Mouse (Mus musculus) gastrocnemius, postnatal 36 days (tissue): Measurements from ENCODE around the gene L1td1. TPM values are rescaled to one million over a fixed set of nuclear protein-coding genes. Genes with fewer than 3 reads are reported as not detected.
"Not testable (repeated sequence)": the region's sequence is repeated elsewhere in the genome, so short reads cannot be mapped to it uniquely, and the experiment has no call there.

Experiments
- DNase-seq, 2 experiments: peaks; one replicate each; pipeline ENCODE4 v3.0.0; 2022
- intact Hi-C: fragments of 180-260 bp; cut with DNase I; formaldehyde crosslinking; loops from one replicate; pipeline ENCODE4 v1.15.1; 2025
- long read RNA-seq, 2 experiments: library from polyadenylated mRNA; stranded (forward); transcript quantifications; one replicate each; pipeline ENCODE4 v2.0.0; 2021
- total RNA-seq, 2 experiments: library from RNA; stranded (reverse); gene quantifications; 2 replicates each; pipeline ENCODE4 v1.2.3; 2021

The L1td1 gene
- not detected for total RNA-seq
- long read RNA-seq, experiment 1: 0 reads
- long read RNA-seq, experiment 2: 0 reads

GRCm38 (mm10) chr4:98726590-98727237, at the start of gene L1td1:
TSS of gene L1td1 (plus strand) at chr4:98726734.
- intact Hi-C loops: no loop called here
- no peak for DNase-seq

GRCm38 (mm10) chr4:98677506-98677905, 49.0 kb upstream of the L1td1 start:
- DNase-seq: no peak
- intact Hi-C loops: no loop called here

GRCm38 (mm10) chr4:98686678-98687267, 39.8 kb upstream of the L1td1 start:
- DNase-seq: no peak
- intact Hi-C loops: no loop called here

GRCm38 (mm10) chr4:98688116-98688515, 38.4 kb upstream of the L1td1 start:
- DNase-seq: no peak
- intact Hi-C loops: no loop called here

- DNase-seq: no peak
- intact Hi-C loops: no loop called here
These were observed 38.0 kb upstream of the L1td1 start for GRCm38 (mm10) chr4:98688520-98688919.

- no peak for DNase-seq
- intact Hi-C loops: no loop called here
These were observed 36.5 kb upstream of the L1td1 start for GRCm38 (mm10) chr4:98689988-98690387.

- no peak for DNase-seq
- intact Hi-C loops: no loop called here
These were observed 32.9 kb upstream of the L1td1 start for GRCm38 (mm10) chr4:98693465-98694185.

GRCm38 (mm10) chr4:98697932-98698331, 28.6 kb upstream of the L1td1 start:
- no peak for DNase-seq
- intact Hi-C loops: no loop called here

GRCm38 (mm10) chr4:98698921-98699320, 27.6 kb upstream of the L1td1 start:
- intact Hi-C loops: no loop called here

GRCm38 (mm10) chr4:98700156-98700555, 26.4 kb upstream of the L1td1 start:
- DNase-seq: no peak
- intact Hi-C loops: no loop called here

More at GRCm38 (mm10) chr4:98698921-98699320, 27.6 kb upstream of the L1td1 start:
- DNase-seq: no peak

GRCm38 (mm10) chr4:98702201-98702894, 24.2 kb upstream of the L1td1 start:
- DNase-seq: peak; percentile 44 to 53
- intact Hi-C loops: loop anchor here (2.0 kb wide), 1 partner anchor 158 kb away; no protein-coding TSS in a partner anchor

GRCm38 (mm10) chr4:98710891-98711290, 15.6 kb upstream of the L1td1 start:
- no peak for DNase-seq

GRCm38 (mm10) chr4:98717735-98718546, 8.6 kb upstream of the L1td1 start:
- intact Hi-C loops: no loop called here
- no peak for DNase-seq

More at GRCm38 (mm10) chr4:98710891-98711290, 15.6 kb upstream of the L1td1 start:
- intact Hi-C loops: no loop called here

GRCm38 (mm10) chr4:98718547-98718917, 8.0 kb upstream of the L1td1 start:
- intact Hi-C loops: no loop called here
- DNase-seq: no peak

GRCm38 (mm10) chr4:98722454-98722853, 4.1 kb upstream of the L1td1 start:
- peak in 1 of 2 experiments; percentile 21 for DNase-seq
- intact Hi-C loops: no loop called here

- intact Hi-C loops: not testable (repeated sequence)
These were observed 1.9 kb upstream of the L1td1 start for GRCm38 (mm10) chr4:98724682-98725081.

GRCm38 (mm10) chr4:98725439-98725838, 1.1 kb upstream of the L1td1 start:
- intact Hi-C loops: no loop called here
- DNase-seq: no peak

More at GRCm38 (mm10) chr4:98724682-98725081, 1.9 kb upstream of the L1td1 start:
- not testable (repeated sequence) for DNase-seq

GRCm38 (mm10) chr4:98727295-98727958, 893 bp downstream of the L1td1 start:
- no peak for DNase-seq
- intact Hi-C loops: no loop called here

- DNase-seq: no peak
- intact Hi-C loops: no loop called here
These were observed 1.4 kb downstream of the L1td1 start for GRCm38 (mm10) chr4:98727959-98728347.
